Mouse (Mus musculus) ZHBTc4 (cell line): ENCODE measurements around the gene Gm49601.
A peak's percentile ranks its signal among the peaks of the same experiment; 100 is the strongest.

Source experiments
- DNase-seq: peaks from one replicate; pipeline ENCODE4 v3.0.0-alpha.2; 2011; ENCODE audit warnings: low read depth, low spot score

The Gm49601 gene

GRCm38 (mm10) chr16:18608226-18608625 lies 18.0 kb downstream of the Gm49601 start:
- DNase-seq = peak; percentile 72

GRCm38 (mm10) chr16:18605705-18606104 lies 20.5 kb downstream of the Gm49601 start:
- no peak for DNase-seq

- no peak for DNase-seq
Observed at GRCm38 (mm10) chr16:18604267-18604701, 21.9 kb downstream of the Gm49601 start.

GRCm38 (mm10) chr16:18601447-18601846 lies 24.8 kb downstream of the Gm49601 start:
- no peak for DNase-seq

GRCm38 (mm10) chr16:18598006-18598405 lies 28.2 kb downstream of the Gm49601 start:
- DNase-seq = no peak

- DNase-seq = no peak
Observed at GRCm38 (mm10) chr16:18596255-18596654, 30.0 kb downstream of the Gm49601 start.

- DNase-seq = no peak
Observed at GRCm38 (mm10) chr16:18593930-18594329, 32.3 kb downstream of the Gm49601 start.

GRCm38 (mm10) chr16:18591047-18592018 lies 34.9 kb downstream of the Gm49601 start:
- peak; percentile 93 for DNase-seq

- DNase-seq = peak; percentile 79
Observed at GRCm38 (mm10) chr16:18589804-18590790, 36.1 kb downstream of the Gm49601 start, which contains the start of gene Tbx1. Tbx1 (minus strand) TSS chr16:18590671.

- peak; percentile 33 for DNase-seq
Observed at GRCm38 (mm10) chr16:18589080-18589621, 37.1 kb downstream of the Gm49601 start.

- no peak for DNase-seq
Observed at GRCm38 (mm10) chr16:18588738-18589055, 37.5 kb downstream of the Gm49601 start.

GRCm38 (mm10) chr16:18587847-18588737 lies 38.1 kb downstream of the Gm49601 start:
- DNase-seq = peak; percentile 67

- peak; percentile 51 for DNase-seq
Observed at GRCm38 (mm10) chr16:18586906-18587546, 39.2 kb downstream of the Gm49601 start.

- peak; percentile 62 for DNase-seq
Observed at GRCm38 (mm10) chr16:18586076-18586905, 39.9 kb downstream of the Gm49601 start.

GRCm38 (mm10) chr16:18585676-18586075 lies 40.6 kb downstream of the Gm49601 start:
- peak; percentile 65 for DNase-seq

- no peak for DNase-seq
Observed at GRCm38 (mm10) chr16:18584901-18585510, 41.2 kb downstream of the Gm49601 start.

- no peak for DNase-seq
Observed at GRCm38 (mm10) chr16:18583673-18584357, 42.4 kb downstream of the Gm49601 start.

- no peak for DNase-seq
Observed at GRCm38 (mm10) chr16:18583169-18583568, 43.1 kb downstream of the Gm49601 start.
